In genomic region chr6:37643718-37644117, GRCm38 (mm10) we compare ENCODE assay signal across 19 mouse cellular contexts.
DNase-seq lines count a peak whose midpoint lies in the region; ATAC-seq and TF ChIP-seq lines count a peak whose summit lies in the region.
"Had no signal": no experiment of that assay in that cellular context is flagged by ENCODE, and none has a peak within 500 bp of the region (broad histone marks: within the 10 kb centered on the region; RNA-seq: fewer than 3 reads in every experiment).

No protein-coding gene starts in this region.

- peak overlapping the region; percentile 31 for H3K27ac ChIP-seq in hindbrain, embryonic 16.5 days (ENCODE audit: low read depth, low read length)
- peak overlapping the region; percentile 72 for H3K27ac ChIP-seq in midbrain, postnatal 0 days (ENCODE audit: low read depth, low read length)
- H3K27ac ChIP-seq: liver, embryonic 13.5 days had no signal

- WGBS in hindbrain, embryonic 16.5 days, result 30% methylated on average over 2 of the region's 2 CpGs
- 12% methylated on average over 2 of the region's 2 CpGs for WGBS in midbrain, postnatal 0 days

- DNase-seq in right cerebral cortex, postnatal 10 days (ENCODE audit: low spot score in 2 of 2), result peak; percentile 23 to 36
- no peak for DNase-seq in right cerebral cortex, postnatal 14 days
- peak; percentile 52 for DNase-seq in midbrain, postnatal 0 days (ENCODE audit: low spot score)
- DNase-seq in heart, postnatal 25 days (ENCODE audit: low spot score), result no peak
- no peak for DNase-seq in cerebellum, adult 9-10 months
- no peak for DNase-seq in left cerebral cortex, adult 9 months (ENCODE audit: low spot score in 2 of 2)
- DNase-seq in thymus, postnatal 4 days, result no peak
- DNase-seq: adrenal gland, postnatal 14 days; gastrocnemius, postnatal 10 days; heart, postnatal 4 days; kidney, adult 8-10 months; liver, embryonic 13.5 days; right cerebral cortex, postnatal 4 days; thymus, adult 18-20 months had no signal

- no peak overlapping the region for H3K9ac ChIP-seq in hindbrain, embryonic 16.5 days (ENCODE audit: low read depth, low read length)
- 0 out of 2 replicates have a peak overlapping the region, but pooled peaks have one; percentile 36 for H3K9ac ChIP-seq in midbrain, postnatal 0 days (replicated peaks; ENCODE audit: low read length, poor library complexity, severe bottlenecking)
- H3K9ac ChIP-seq: liver, embryonic 13.5 days had no signal

- H3K4me2 ChIP-seq in hindbrain, embryonic 16.5 days (ENCODE audit: low read length), result no peak overlapping the region
- H3K4me2 ChIP-seq in midbrain, postnatal 0 days (ENCODE audit: low read depth, low read length, poor library complexity, severe bottlenecking), result no peak overlapping the region
- H3K4me2 ChIP-seq: heart, embryonic 11.5 days; liver, embryonic 13.5 days had no signal

- H3K4me3 ChIP-seq in hindbrain, embryonic 16.5 days (ENCODE audit: low read length), result no peak overlapping the region
- no peak overlapping the region for H3K4me3 ChIP-seq in midbrain, postnatal 0 days (ENCODE audit: low read depth, low read length)
- H3K4me3 ChIP-seq: erythroblast, embryonic 14.5 days; liver, embryonic 13.5 days; megakaryocyte, embryonic 14.5 days had no signal

- H3K36me3 ChIP-seq in hindbrain, embryonic 16.5 days (ENCODE audit: control insufficient read depth, insufficient read depth, low read length), result no peaks in the 10 kb centered on the region
- no peaks in the 10 kb centered on the region for H3K36me3 ChIP-seq in midbrain, postnatal 0 days (ENCODE audit: insufficient read depth, low read length)
- H3K36me3 ChIP-seq: liver, embryonic 13.5 days had no signal

- no peaks in the 10 kb centered on the region for H3K27me3 ChIP-seq in hindbrain, embryonic 16.5 days (replicated peaks; ENCODE audit: control insufficient read depth, insufficient read depth, low read length)
- H3K27me3 ChIP-seq in midbrain, postnatal 0 days (ENCODE audit: insufficient read depth, low read length), result no peaks in the 10 kb centered on the region
- H3K27me3 ChIP-seq: liver, embryonic 13.5 days; megakaryocyte, embryonic 14.5 days had no signal

- TF ChIP-seq CTCF in midbrain, postnatal 0 days (IDR thresholded peaks at IDR 0.05), result no peak

- ATAC-seq in hindbrain, embryonic 16.5 days, result peak; percentile 79
- peak; percentile 74 for ATAC-seq in midbrain, postnatal 0 days (ENCODE audit: low FRiP score)
- ATAC-seq: lung, postnatal 0 days had no signal

- intact Hi-C loops in heart, postnatal 25 days (cut with DNase I), result no loop called here

- H3K4me1 ChIP-seq in hindbrain, embryonic 16.5 days (ENCODE audit: control insufficient read depth, insufficient read depth, low read depth, low read length), result peaks cover 8% of the 10 kb centered on the region
- peaks cover 9% of the 10 kb centered on the region for H3K4me1 ChIP-seq in midbrain, postnatal 0 days (ENCODE audit: insufficient read depth, low read length)
- H3K4me1 ChIP-seq: liver, embryonic 13.5 days had no signal

- H3K9me3 ChIP-seq in hindbrain, embryonic 16.5 days (ENCODE audit: control insufficient read depth, low read length), result no peaks in the 10 kb centered on the region
- H3K9me3 ChIP-seq in midbrain, postnatal 0 days (ENCODE audit: low read length), result no peaks in the 10 kb centered on the region
- H3K9me3 ChIP-seq: liver, embryonic 13.5 days had no signal

Comparison
In these comparisons a context has a peak if more than half of its experiments do, and no peak if none do; other contexts are left out.
1. DNase-seq: peak in right cerebral cortex, postnatal 10 days (2 of 2) and midbrain, postnatal 0 days (single experiment); none in right cerebral cortex, postnatal 14 days (single experiment), heart, postnatal 25 days (single experiment), cerebellum, adult 9-10 months (single experiment), left cerebral cortex, adult 9 months (0 of 2) and thymus, postnatal 4 days (single experiment).